Mouse (Mus musculus): ENCODE measurements around the gene Stk19.
"Not testable (repeated sequence)": the region's sequence is repeated elsewhere in the genome, so short reads cannot be mapped to it uniquely, and the experiment has no call there.

The Stk19 gene

GRCm38 (mm10) chr17:34840736-34841307, 4.1 kb upstream of the Stk19 start:
- no peak for DNase-seq

DNA sequence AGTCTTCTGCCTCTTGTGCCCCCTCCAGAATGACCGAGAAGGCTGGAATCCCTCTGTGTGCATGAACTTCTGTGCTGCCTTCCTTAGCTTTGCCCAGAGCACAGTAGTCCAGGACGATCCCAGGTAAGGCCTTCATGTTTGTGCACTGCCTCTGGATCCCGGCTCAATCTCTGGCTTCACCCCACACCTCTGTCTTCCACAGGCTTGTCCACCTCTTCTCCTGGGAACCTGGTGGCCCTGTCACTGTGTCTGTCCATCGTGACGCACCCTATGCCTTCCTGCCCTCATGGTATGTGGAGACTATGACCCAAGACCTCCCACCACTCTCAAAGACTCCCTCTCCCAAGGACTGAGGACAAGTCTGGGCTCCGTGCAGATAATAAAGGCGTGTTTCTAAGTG, 2.0 kb upstream of the Stk19 start:
- DNase-seq, result no peak

- no peak for DNase-seq
Measured at GRCm38 (mm10) chr17:34837464-34838324, 949 bp upstream of the Stk19 start.

- DNase-seq, result no peak
Measured at GRCm38 (mm10) chr17:34836155-34836855, 440 bp downstream of the Stk19 start.

DNA sequence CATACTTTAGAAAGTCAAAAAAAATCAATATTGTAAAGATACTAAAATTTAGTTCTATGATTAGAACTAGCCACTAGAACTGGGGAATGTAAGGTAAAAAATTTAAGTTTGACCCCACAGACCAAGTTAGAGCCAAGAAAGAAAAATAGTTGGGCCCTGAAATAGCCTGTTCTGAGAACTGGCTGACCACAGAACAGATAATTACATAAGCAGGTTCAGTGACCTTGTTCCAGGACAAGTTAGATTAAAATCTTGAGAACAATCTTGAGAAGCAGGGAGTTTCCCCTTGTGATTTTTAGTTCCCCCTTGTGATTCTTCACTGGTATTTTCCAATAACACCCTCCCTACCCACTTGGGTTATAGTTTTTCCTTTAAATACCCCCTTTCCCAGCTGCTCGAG, 6.0 kb downstream of the Stk19 start:
- DNase-seq, result not testable (repeated sequence)

DNA sequence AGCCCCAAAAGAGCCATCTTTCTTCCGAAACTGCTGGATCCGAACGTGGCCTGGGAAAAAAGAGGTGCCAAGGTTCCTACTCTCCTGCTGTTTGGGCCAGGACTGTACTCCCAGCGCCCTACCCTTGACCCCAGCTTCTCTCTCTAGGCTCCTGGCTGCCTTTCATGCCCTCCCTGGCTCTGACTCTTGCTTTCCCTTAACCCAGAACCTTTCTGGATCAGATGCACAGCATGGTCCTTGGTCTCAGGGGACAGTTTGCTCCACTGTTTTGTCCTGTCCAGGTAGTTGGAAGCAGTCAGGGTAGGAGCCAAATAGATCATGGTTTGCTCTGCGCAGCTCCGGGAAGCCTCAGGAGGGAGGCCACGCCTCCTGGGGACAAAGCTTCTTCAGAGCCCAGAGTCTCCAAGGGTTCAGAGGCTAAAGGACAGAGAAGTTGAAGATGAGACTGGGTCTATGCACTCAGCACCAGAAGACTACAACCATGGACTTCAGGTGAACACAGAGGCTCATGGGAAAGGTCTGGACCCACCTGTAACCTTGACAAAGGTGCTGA, 21.9 kb downstream of the Stk19 start:
- peak; percentile 51 for DNase-seq

DNA sequence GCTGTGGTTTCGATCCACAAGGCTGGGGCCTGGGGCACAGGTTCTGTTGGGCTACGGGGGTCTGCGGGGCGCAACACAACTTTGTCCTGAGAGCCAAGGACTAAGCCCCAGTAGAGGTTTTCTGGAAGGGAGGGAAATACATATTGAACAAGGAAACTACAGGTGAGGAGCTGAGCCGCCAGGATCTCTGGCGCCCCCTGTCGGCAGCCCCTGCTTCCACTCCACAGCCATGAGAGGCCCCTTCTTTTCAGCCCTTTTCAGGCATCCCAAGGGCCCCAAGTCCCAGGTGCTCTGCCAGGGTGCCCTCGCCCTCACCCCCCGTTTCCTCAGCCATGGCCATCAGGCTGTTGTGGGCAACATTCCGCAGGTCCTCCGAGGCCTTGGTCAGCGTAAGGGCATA, 23.0 kb downstream of the Stk19 start:
- not testable (repeated sequence) for DNase-seq

- DNase-seq, result no peak
Measured at GRCm38 (mm10) chr17:34811275-34811674, 25.5 kb downstream of the Stk19 start.

DNA sequence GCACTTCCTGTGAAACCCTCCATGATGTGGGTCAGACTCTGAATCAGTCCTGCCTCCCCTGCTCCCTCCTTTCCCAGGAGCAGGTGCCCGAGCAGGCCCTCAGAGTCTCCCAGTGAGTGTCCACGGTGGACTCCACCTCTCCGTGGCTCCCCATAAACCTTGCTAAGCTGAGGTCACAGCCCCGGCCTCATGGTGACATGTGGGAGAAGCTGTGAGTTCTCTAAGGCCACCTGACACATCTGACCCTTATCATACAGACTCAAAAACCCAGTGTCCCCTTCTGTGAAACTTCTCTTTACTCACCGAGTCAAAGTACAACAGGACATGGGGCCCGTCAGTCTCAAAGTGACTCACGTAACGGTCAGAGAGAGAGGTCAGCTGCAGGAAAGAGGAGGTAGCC, 25.9 kb downstream of the Stk19 start:
- not testable (repeated sequence) for DNase-seq

DNA sequence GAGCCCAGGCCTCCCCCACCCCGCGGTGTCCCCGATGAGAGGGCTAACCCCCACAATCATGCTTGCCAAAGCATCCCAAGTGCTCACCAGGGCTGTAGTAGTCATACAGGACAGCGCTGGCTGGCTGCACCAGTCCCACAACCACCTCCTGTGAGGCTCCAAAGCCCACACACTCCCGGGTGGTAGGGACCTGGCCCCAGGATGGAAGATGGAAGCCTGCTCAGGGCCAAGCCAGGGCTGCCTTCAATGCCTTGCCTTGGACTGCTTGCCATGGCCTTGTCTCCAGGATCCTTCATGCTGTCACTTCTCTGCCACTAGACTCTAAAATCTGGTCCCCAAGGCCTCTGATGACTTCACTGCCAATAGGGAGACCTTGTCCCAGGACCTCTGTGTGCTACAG, 26.3 kb downstream of the Stk19 start:
- DNase-seq, result not testable (repeated sequence)

DNA sequence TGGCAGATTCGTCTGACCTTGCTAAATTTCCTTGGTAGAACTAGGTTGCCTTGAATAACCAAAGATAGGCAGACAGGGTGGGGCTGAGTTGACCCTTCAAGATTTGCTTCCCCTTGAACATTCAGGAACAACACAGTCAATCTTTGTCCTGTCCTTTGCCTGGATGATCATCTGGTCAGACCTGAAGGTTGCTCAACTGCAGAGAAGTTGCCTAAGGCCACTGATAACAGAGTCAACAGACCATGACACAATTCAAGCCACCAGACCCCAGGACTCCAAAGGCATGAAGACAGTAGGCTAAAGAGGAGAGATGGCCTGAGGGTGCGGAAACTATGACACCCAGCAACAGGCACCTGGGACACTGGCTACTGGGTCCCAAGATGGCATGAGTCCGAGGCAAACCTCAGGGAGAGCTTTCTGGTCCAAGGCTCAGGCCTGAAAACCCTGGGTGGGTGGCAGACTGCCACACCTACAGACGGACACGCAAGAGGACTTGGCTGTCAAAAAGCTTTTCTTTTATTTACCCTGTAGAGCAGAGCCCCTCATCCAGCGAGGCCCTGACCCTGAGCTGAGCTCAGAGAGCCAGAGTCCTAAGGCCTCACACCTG, 28.0 kb downstream of the Stk19 start:
- no peak for DNase-seq

GRCm38 (mm10) chr17:34807176-34807575, 29.6 kb downstream of the Stk19 start:
- no peak for DNase-seq

DNA sequence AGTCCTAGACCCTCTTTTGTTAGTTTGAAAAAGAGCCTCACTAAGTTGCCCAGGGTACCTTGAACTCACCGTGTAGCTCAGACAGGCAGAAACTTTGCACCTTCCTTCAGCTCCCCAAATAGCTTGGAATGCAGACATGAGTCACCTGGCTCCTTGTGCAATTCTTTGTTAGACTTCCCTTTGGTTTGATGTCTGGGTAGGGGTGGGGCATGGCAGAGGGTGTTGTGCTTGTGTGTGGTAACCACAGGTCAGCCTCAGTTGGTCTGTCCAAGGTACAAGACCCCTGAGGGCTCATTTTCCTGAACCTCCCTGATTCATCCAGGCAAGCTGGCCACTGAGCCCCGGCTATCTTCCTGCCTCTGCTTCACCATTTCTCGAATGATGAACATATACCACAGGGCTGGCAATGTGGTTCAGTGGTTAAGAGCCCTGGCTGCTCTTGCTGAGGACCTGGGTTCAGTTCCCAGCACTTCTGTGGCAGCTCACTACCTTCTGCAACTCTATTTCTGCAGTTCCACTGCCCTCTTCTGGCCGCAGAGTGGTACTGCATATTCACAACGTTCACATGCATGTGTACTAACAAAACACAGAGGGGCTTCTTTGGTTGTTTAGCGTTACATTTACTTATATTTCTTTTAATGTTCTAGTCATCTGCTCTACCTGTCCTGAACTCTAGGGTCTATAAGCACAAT, 31.7 kb downstream of the Stk19 start:
- DNase-seq, result no peak

- DNase-seq, result not testable (repeated sequence)
Measured at GRCm38 (mm10) chr17:34804301-34804700, 32.4 kb downstream of the Stk19 start, which contains the start of gene Cyp21a1. TSS of gene Cyp21a1 (minus strand) at chr17:34804561.

- not testable (repeated sequence) for DNase-seq
Measured at GRCm38 (mm10) chr17:34803367-34803766, 33.4 kb downstream of the Stk19 start.

DNA sequence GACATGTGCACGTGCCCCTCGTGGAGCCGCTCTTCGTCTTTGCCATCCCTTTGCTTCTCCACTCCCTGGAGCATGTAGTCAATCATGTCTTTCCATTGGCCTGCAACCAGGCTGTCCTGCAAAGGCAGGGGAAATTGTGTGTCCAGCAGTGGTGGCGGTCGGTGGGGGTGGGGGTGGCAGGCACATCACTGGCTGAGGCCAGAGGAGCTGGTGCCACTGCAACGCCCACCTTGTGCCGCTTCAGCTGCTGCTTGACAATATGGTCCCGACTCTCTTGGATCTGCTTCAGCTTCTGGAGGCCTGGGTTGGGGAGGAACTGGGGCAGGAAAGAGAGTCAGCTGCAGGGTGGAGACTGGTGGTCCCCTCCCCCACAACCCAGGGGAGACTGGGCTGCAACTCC, 34.0 kb downstream of the Stk19 start:
- not testable (repeated sequence) for DNase-seq

GRCm38 (mm10) chr17:34800781-34801305, 35.9 kb downstream of the Stk19 start:
- not testable (repeated sequence) for DNase-seq

GRCm38 (mm10) chr17:34799531-34799925, 37.2 kb downstream of the Stk19 start:
- no peak for DNase-seq

GRCm38 (mm10) chr17:34798866-34799530, 37.7 kb downstream of the Stk19 start:
- DNase-seq, result no peak

DNA sequence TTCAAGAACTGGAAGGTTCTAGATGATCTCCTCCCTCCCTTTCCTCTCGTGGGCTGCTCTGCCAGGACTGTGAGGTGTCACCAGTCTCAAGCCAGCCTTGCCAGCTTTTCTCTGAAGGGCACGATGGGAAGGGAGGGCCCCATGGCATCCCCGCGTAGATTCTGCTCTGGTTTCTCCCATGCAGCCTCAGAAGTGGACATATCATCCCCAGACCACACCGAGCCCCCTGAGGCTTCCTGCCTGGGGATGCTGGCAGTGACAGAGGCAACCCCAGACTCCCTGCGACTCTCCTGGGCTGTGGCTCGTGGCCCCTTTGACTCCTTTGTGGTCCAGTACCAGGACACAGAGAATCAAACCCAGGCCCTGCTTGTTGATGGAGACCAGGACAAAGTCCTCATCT, 38.7 kb downstream of the Stk19 start:
- DNase-seq, result not testable (repeated sequence)

DNA sequence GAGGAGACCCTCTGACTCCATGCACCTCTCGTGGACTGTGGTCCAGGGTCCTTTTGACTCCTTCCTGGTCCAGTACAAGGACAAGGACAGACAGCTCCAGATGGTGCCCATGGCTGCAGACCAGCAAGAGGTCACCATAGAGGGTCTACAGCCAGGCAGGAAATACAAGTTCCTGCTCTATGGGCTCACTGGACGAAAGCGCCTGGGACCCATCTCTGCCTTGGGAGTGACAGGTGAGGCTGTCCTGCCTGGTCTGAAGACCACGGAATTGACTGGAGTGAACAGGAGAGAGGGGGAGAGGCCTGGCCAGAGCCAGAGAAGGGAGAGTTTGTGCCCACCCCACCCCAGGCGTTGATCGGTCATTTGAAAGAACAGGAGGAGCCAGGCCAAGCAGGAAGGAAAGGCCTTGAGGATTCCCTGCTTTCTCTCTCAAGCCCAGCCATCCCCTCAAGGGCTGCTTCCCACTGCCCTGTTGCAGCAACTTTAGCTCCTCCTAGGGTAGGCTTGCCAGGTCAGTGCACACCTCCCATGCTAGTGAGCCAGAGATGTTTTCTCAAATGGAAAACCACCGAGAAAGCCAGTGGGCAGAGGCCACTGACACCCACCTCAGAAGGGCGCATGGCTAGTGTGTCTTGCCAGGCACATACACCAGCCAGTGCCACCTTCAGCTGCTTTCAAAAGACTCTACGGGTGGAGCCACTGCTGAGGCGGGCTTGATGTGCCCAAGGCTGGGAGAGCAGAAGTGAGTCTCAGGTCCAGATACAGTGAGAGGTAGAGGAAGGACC, 39.3 kb downstream of the Stk19 start:
- not testable (repeated sequence) for DNase-seq
